Mouse (Mus musculus) embryonic fibroblast, embryonic 13.5 days (primary cell): ENCODE data around the gene Coa3.

Source experiments
- CTCF ChIP-seq: IDR thresholded peaks from 2 replicates; pipeline ENCODE4 v1.5.1; 2011; ENCODE audit warnings: mild to moderate bottlenecking, control low read depth, low read length, moderate library complexity, borderline replicate concordance; ENCODE audit not compliant: insufficient read depth
- POLR2A ChIP-seq: IDR thresholded peaks from 2 replicates; pipeline ENCODE4 v1.6.1; 2011; ENCODE audit warnings: low read depth, mild to moderate bottlenecking, control low read depth, low read length, moderate library complexity

- no peak for TF ChIP-seq CTCF
- TF ChIP-seq POLR2A = 0 out of 2 replicates have a peak, but pooled peaks have one; percentile 29
Observed at GRCm38 (mm10) chr11:101316501-101316917, 37.6 kb upstream of the Coa3 start.
